Mouse (Mus musculus): ENCODE results near the gene Gpr152. TPM values are rescaled to one million over a fixed set of nuclear protein-coding genes. Genes with fewer than 3 reads are reported as not detected.
"Not testable (repeated sequence)": the region's sequence is repeated elsewhere in the genome, so short reads cannot be mapped to it uniquely, and the experiment has no call there.

The Gpr152 gene
- polyA plus RNA-seq, 1 experiment from 2014 or later = not detected

GRCm38 (mm10) chr19:4121896-4122295 is 17.7 kb upstream of the Gpr152 start:
- not testable (repeated sequence) for DNase-seq (ENCODE audit: low spot score); H3K9me3 ChIP-seq (ENCODE audit: control insufficient read depth, low read length); H3K4me1 ChIP-seq (replicated peaks; ENCODE audit: control insufficient read depth, insufficient read depth, low read length); H3K9ac ChIP-seq (ENCODE audit: low read depth, low read length); ATAC-seq (ENCODE audit: low FRiP score); H3K27me3 ChIP-seq (ENCODE audit: control insufficient read depth, insufficient read depth, low read length); H3K27ac ChIP-seq (ENCODE audit: low read depth, low read length); H3K4me2 ChIP-seq (replicated peaks; ENCODE audit: low read depth, low read length); H3K36me3 ChIP-seq (ENCODE audit: control insufficient read depth, insufficient read depth, low read length); H3K4me3 ChIP-seq (ENCODE audit: low read depth, low read length)
- 52% methylated on average over 6 of the region's 6 CpGs for WGBS

DNA sequence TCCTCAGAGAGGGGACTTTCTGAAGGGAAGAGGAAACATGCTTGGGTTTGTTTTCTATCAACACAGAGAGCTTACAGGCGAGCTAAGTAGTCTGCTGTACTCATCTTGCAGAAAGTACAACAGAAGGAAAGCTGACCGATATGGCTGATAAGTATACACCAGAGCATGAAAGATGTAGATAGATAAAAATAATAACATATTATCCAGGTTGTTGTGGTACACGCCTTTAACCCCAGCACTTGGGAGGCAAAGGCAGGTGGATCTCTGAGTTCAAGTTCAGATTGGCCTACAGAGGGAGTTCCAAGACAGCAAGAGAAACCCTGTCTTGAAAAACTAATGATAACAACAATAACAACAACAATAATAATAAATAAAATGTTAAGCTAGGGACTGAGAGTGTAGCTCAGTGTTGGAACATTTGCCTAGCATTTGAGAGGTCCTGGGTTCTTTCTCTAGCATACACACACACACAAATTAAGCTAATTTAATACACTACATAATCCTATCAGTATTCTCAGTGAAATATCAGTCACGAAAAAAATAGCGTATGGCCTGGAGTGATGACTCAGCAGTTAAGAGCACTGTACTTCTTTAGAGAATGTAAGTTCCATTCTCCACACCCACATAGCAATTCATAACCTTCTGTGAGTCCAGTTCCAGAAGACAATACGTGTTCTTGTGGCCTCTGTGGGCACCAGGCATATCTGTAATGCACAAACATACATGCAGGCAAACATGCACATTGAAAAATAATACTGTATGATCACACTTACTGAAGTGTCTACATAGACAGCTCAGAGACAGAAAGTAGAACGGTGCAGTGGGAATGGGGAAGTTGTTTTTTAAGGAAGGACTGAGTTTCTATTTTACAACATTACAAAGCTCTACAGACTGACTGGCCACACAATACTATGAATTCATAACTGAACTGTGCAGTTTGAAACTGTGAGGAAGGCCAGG is 16.9 kb upstream of the Gpr152 start:
- ATAC-seq (ENCODE audit: low FRiP score) (no peak), DNase-seq (ENCODE audit: low spot score) (no peak)
- H3K4me3 ChIP-seq (ENCODE audit: low read depth, low read length) = no peak overlapping the region
- H3K27ac ChIP-seq (ENCODE audit: low read depth, low read length) = no peak overlapping the region
- no peak overlapping the region for H3K4me2 ChIP-seq (replicated peaks; ENCODE audit: low read depth, low read length)
- no peaks in the 10 kb centered on the region for H3K9me3 ChIP-seq (ENCODE audit: control insufficient read depth, low read length)
- H3K27me3 ChIP-seq (ENCODE audit: control insufficient read depth, insufficient read depth, low read length) = no peaks in the 10 kb centered on the region
- H3K9ac ChIP-seq (ENCODE audit: low read depth, low read length) = no peak overlapping the region
- WGBS = 81% methylated on average over 7 of the region's 7 CpGs
- no peaks in the 10 kb centered on the region for H3K36me3 ChIP-seq (ENCODE audit: control insufficient read depth, insufficient read depth, low read length)
- peaks cover 7% of the 10 kb centered on the region; the same call in 1 of the 2 replicates for H3K4me1 ChIP-seq (replicated peaks; ENCODE audit: control insufficient read depth, insufficient read depth, low read length)

DNA sequence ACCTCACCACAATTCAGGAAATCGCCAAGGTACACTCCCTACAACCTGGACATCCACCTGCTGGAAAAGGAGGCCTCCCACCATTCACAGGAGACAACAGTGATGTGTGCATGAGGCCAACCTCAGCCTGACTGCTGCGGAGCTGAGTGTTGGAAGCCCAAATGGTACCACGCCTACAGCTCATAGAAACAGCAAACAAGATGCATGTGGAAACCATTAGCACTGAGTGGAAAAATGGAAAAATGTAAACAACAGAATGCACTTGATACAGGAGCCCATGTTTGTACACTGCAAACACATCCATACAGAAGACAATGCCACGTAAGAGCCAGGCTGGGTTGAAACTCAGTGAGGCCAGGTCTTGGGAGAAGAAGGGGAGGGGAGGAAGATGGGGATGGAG is 15.2 kb upstream of the Gpr152 start:
- Histone ChIP-seq H3K9ac (ENCODE audit: low read depth, low read length) (no peak overlapping the region), H3K4me2 (replicated peaks; ENCODE audit: low read depth, low read length) (no peak overlapping the region), H3K4me1 (replicated peaks; ENCODE audit: control insufficient read depth, insufficient read depth, low read length) (peaks cover 7% of the 10 kb centered on the region; the same call in 1 of the 2 replicates), H3K36me3 (ENCODE audit: control insufficient read depth, insufficient read depth, low read length) (no peaks in the 10 kb centered on the region), H3K27ac (ENCODE audit: low read depth, low read length) (no peak overlapping the region), H3K9me3 (ENCODE audit: control insufficient read depth, low read length) (no peaks in the 10 kb centered on the region), H3K27me3 (ENCODE audit: control insufficient read depth, insufficient read depth, low read length) (no peaks in the 10 kb centered on the region), H3K4me3 (ENCODE audit: low read depth, low read length) (no peak overlapping the region)
- 88% methylated on average over 4 of the region's 4 CpGs for WGBS
- DNase-seq (ENCODE audit: low spot score) (no peak), ATAC-seq (ENCODE audit: low FRiP score) (no peak)

DNA sequence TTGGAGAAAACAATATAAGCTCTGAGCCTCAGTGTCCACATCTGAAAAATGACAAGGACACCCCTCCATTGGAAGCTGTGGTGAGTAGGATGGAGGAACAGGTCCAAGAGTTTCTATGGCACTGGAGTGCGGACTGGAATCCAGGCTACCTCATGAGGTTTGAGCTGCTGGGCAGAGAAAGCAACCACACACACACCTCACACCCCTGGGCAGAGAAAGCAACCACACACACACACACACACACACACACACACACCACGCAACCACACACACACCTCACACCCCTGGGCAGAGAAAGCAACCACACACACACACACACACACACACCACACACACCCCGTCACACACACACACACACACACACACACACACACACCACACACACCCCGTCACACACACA is 14.3 kb upstream of the Gpr152 start:
- Histone ChIP-seq H3K4me3 (ENCODE audit: low read depth, low read length) (peak overlapping the region; percentile 65), H3K27ac (ENCODE audit: low read depth, low read length) (peak overlapping the region; percentile 27; the same call in 1 of the 2 replicates), H3K9ac (ENCODE audit: low read depth, low read length) (peak overlapping the region; percentile 77; the same call in 1 of the 2 replicates), H3K4me2 (replicated peaks; ENCODE audit: low read depth, low read length) (peak overlapping the region; percentile 76)
- not testable (repeated sequence) for H3K4me1 ChIP-seq (replicated peaks; ENCODE audit: control insufficient read depth, insufficient read depth, low read length); H3K9me3 ChIP-seq (ENCODE audit: control insufficient read depth, low read length); H3K36me3 ChIP-seq (ENCODE audit: control insufficient read depth, insufficient read depth, low read length); H3K27me3 ChIP-seq (ENCODE audit: control insufficient read depth, insufficient read depth, low read length)
- 20% methylated on average over 3 of the region's 4 CpGs for WGBS
- DNase-seq (ENCODE audit: low spot score) (peak; percentile 20), ATAC-seq (ENCODE audit: low FRiP score) (peak; percentile 52; the same call in 1 of the 2 replicates)

GRCm38 (mm10) chr19:4125741-4126696 is 13.6 kb upstream of the Gpr152 start, which contains the start of gene Aip:
Gene Aip (minus strand): TSS chr19:4125858.
- peak within 1 kb of the TSS; percentile 77 for H3K9ac ChIP-seq (ENCODE audit: low read depth, low read length)
- H3K27me3 ChIP-seq (ENCODE audit: control insufficient read depth, insufficient read depth, low read length) = no peaks in the 10 kb centered on the region
- DNase-seq (ENCODE audit: low spot score) = peak; percentile 97
- WGBS = 1% methylated on average over 60 of the region's 64 CpGs
- H3K4me2 ChIP-seq (replicated peaks; ENCODE audit: low read depth, low read length) = peak within 1 kb of the TSS; percentile 76
- peak within 1 kb of the TSS; percentile 53; the same call in 1 of the 2 replicates for H3K27ac ChIP-seq (ENCODE audit: low read depth, low read length)
- peak within 1 kb of the TSS; percentile 65 for H3K4me3 ChIP-seq (ENCODE audit: low read depth, low read length)
- peaks cover 4% of the 10 kb centered on the region; the same call in 1 of the 2 replicates for H3K4me1 ChIP-seq (replicated peaks; ENCODE audit: control insufficient read depth, insufficient read depth, low read length)
- peak; percentile 94 for ATAC-seq (ENCODE audit: low FRiP score)
- H3K36me3 ChIP-seq (ENCODE audit: control insufficient read depth, insufficient read depth, low read length) = peaks cover under 1% of the 10 kb centered on the region; the same call in 1 of the 2 replicates
- no peaks in the 10 kb centered on the region for H3K9me3 ChIP-seq (ENCODE audit: control insufficient read depth, low read length)

GRCm38 (mm10) chr19:4126759-4127495 is 12.7 kb upstream of the Gpr152 start:
- WGBS = 72% methylated on average over 7 of the region's 7 CpGs
- Histone ChIP-seq H3K9me3 (ENCODE audit: control insufficient read depth, low read length) (no peaks in the 10 kb centered on the region), H3K4me1 (replicated peaks; ENCODE audit: control insufficient read depth, insufficient read depth, low read length) (peaks cover 4% of the 10 kb centered on the region; the same call in 1 of the 2 replicates), H3K27ac (ENCODE audit: low read depth, low read length) (no peak overlapping the region), H3K36me3 (ENCODE audit: control insufficient read depth, insufficient read depth, low read length) (peaks cover 7% of the 10 kb centered on the region; the same call in 1 of the 2 replicates), H3K4me2 (replicated peaks; ENCODE audit: low read depth, low read length) (peak overlapping the region; percentile 76), H3K4me3 (ENCODE audit: low read depth, low read length) (peak overlapping the region; percentile 65), H3K9ac (ENCODE audit: low read depth, low read length) (peak overlapping the region; percentile 77), H3K27me3 (ENCODE audit: control insufficient read depth, insufficient read depth, low read length) (no peaks in the 10 kb centered on the region)
- DNase-seq (ENCODE audit: low spot score) (peak; percentile 16), ATAC-seq (ENCODE audit: low FRiP score) (no peak)

DNA sequence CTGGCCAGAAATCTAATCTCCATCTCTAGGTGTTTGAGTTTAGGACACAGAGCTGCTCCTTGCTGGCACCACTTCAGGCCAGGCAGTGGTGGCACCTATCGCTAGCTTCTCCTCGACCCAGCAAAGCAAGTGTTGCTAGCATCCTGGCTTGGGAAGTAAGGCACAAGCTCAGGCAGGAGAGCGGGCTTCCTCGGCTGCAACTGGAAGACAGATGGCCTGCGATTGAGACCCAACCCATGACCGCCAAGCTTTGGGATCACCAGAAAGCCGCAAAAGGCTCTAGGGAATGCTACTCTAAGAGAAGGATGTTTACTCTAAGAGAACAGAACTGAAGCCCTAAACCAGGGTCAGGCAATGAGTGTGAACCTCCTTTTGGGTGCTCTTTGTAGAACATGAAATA is 10.1 kb upstream of the Gpr152 start:
- no peak for ATAC-seq (ENCODE audit: low FRiP score)
- Histone ChIP-seq H3K4me1 (replicated peaks; ENCODE audit: control insufficient read depth, insufficient read depth, low read length) (peaks cover 4% of the 10 kb centered on the region; the same call in 1 of the 2 replicates), H3K4me3 (ENCODE audit: low read depth, low read length) (no peak overlapping the region), H3K9me3 (ENCODE audit: control insufficient read depth, low read length) (no peaks in the 10 kb centered on the region), H3K27ac (ENCODE audit: low read depth, low read length) (no peak overlapping the region), H3K27me3 (ENCODE audit: control insufficient read depth, insufficient read depth, low read length) (no peaks in the 10 kb centered on the region), H3K36me3 (ENCODE audit: control insufficient read depth, insufficient read depth, low read length) (peaks cover 7% of the 10 kb centered on the region; the same call in 1 of the 2 replicates), H3K9ac (ENCODE audit: low read depth, low read length) (no peak overlapping the region), H3K4me2 (replicated peaks; ENCODE audit: low read depth, low read length) (no peak overlapping the region)
- 95% methylated on average over 7 of the region's 7 CpGs for WGBS
- DNase-seq (ENCODE audit: low spot score) = no peak

DNA sequence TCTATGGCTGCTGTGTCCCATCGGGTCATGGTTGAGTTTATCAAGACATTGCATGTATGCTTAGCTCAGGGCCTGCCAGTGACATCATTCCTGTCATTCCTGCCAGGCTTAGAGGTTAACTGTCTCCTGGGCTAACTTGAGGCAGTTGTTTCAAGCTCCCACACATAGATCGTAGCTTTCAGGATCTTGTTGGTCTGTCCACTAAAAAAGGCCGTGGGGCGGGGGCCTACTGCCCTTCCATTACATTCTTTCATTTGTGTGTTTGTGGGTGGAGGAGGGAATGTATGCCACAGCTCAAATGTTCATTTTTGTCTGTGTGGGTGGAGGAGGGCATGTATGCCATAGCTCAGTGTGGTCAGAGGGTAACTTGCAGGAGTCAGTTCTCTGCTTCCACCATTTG is 9.5 kb upstream of the Gpr152 start:
- peaks cover 7% of the 10 kb centered on the region; the same call in 1 of the 2 replicates for H3K36me3 ChIP-seq (ENCODE audit: control insufficient read depth, insufficient read depth, low read length)
- no peaks in the 10 kb centered on the region for H3K27me3 ChIP-seq (ENCODE audit: control insufficient read depth, insufficient read depth, low read length)
- no peaks in the 10 kb centered on the region for H3K9me3 ChIP-seq (ENCODE audit: control insufficient read depth, low read length)
- no peak overlapping the region for H3K4me3 ChIP-seq (ENCODE audit: low read depth, low read length)
- no peak overlapping the region for H3K4me2 ChIP-seq (replicated peaks; ENCODE audit: low read depth, low read length)
- DNase-seq (ENCODE audit: low spot score) (no peak), ATAC-seq (ENCODE audit: low FRiP score) (no peak)
- WGBS = 91% methylated on average over 4 of the region's 4 CpGs
- H3K9ac ChIP-seq (ENCODE audit: low read depth, low read length) = no peak overlapping the region
- H3K27ac ChIP-seq (ENCODE audit: low read depth, low read length) = no peak overlapping the region
- H3K4me1 ChIP-seq (replicated peaks; ENCODE audit: control insufficient read depth, insufficient read depth, low read length) = peaks cover 4% of the 10 kb centered on the region; the same call in 1 of the 2 replicates
